Mouse (Mus musculus) frontal cortex, adult 2 months (tissue): Measurements from ENCODE around the gene Zfp248. TPM values are rescaled to one million over a fixed set of nuclear protein-coding genes. Genes with fewer than 3 reads are reported as not detected.

ENCODE experiments used
- DNase-seq, 2 experiments: peaks; one replicate each; pipeline ENCODE4 v3.0.0; 2022; ENCODE audit warnings: low spot score in 1 of 2; ENCODE audit errors: extremely low spot score in 1 of 2
- polyA plus RNA-seq: library from polyadenylated mRNA; depleted of rRNA; stranded (reverse); fragments of >200 nt; gene quantifications from 2 replicates; pipeline ENCODE4 v1.2.3, GENCODE M21; 2012; rRNA removed

The Zfp248 gene
- 7.7 and 8.7 TPM in 2 replicates for polyA plus RNA-seq

DNA sequence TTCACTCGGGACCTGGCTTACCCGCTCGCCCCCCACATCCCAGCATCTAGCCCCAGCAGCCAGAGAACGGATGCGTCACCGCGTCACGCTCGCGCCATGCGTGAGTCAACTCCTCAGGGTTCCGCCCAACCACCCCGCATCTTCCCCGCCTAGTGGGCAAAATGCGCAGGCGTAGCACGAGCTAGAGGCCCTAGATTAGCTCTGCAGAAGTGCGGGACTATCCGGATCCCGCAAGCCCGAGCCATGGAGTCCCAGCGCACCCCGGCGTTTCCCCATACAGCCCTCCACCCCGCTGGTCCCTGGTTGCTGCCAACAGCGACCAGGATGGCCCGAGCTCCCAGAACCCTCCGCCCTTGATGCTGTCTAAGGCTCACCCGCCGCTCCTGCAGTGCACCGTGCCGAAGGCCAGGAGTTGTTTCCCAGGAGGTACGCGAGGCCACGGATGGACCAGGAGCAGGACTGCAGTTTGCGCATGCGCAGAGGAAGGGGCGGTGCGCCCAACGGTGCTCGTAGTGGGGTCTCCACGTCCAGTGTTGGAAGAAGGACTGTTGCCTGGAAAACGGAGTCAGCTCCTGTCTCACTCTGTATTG lies at the start of gene Zfp248:
Gene Zfp248, minus strand, starts transcription at position 487 of the 590 bp plus-strand sequence.
- peak; percentile 93 to 96 for DNase-seq

- no peak for DNase-seq
These were observed 43.7 kb upstream of the Zfp248 start for GRCm38 (mm10) chr6:118499010-118499409.

GRCm38 (mm10) chr6:118482125-118482524 lies 26.8 kb upstream of the Zfp248 start:
- no peak for DNase-seq

DNA sequence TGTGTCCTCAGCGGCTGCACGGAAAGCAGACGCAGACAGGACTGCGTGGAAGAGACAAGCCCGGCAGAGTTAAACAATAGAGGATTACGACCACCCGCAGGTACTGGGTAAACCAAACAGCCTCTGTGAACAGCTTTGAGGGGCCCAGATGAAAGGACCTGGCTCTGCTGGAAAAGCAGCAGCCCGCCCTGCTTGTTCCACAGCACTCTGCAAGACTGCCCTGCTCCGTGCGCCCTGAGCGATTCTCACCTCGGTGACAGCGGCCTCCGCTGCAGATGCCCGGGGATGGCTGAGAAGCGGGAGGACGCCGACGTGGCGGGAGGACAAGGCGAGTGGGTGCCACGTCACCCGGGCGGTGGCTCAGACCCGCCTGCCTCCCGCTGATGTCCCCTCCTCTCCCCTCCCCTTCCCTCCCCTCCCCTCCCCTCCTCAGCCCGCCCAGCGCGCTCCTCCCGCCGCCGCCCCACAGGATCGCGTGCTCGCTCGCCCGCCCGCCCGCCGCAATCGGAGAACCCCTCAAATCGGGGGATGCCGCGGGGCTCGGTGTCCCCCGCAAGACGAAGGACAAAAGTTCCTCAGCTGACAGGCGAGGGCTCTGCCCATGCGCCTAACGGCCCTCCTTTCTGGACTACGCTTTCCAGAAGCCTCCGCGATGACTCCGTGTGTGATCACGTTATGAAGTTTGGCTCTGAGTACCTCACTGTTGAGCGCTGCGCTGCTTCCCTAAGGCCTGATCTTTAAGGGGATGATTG lies 23.8 kb upstream of the Zfp248 start, which contains the start of gene Zfp9:
Gene Zfp9, minus strand, starts transcription at position 364 of the 752 bp plus-strand sequence.
- DNase-seq = peak; percentile 78 to 83

DNA sequence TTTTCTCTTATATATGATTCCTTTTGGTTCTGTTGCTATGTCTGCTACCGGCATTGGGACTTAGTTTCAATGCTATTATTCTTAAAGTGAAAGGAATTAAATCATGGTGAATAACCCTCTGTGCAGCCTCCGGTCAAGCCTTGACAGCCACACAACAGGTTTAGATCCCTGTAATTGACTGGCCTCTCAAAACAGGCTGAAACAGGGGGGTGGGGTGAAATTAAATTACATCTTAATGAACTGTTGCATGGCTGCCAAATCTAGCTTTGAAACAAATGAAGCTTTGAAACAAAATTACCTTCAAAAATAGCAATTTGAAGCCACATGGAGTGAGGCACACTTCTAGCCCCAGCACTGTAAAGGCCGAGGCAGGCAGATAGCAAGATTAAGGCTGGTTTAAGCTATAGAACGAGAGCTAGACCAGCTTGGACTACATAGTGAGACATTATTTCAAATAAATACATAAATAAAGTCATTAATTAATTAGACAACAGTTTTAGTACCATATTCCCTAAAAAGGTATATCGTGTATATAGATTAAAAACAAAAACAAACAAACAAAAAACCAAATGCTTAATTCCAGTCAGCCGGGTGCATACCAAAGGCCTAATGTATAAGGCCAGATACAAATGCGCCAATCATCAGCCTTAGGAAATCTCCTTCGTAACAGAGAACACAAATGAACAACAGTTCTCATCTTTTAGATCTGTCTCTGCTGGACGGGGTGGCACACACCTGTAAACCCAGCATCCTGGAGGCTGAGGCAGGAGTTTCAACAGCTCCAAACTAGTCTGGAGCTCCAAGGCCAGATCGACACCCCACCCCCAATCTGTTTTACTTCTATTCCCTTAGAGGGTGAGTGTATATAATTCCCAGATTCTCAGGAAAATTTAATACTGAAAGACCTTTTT lies 22.8 kb upstream of the Zfp248 start:
- DNase-seq = no peak

- no peak for DNase-seq
These were observed 6.9 kb upstream of the Zfp248 start for GRCm38 (mm10) chr6:118462069-118462705.

- no peak for DNase-seq
These were observed 2.4 kb upstream of the Zfp248 start for GRCm38 (mm10) chr6:118457726-118458125.

GRCm38 (mm10) chr6:118454452-118454851 lies 876 bp downstream of the Zfp248 start:
- peak in 1 of 2 experiments; percentile 31 for DNase-seq

DNA sequence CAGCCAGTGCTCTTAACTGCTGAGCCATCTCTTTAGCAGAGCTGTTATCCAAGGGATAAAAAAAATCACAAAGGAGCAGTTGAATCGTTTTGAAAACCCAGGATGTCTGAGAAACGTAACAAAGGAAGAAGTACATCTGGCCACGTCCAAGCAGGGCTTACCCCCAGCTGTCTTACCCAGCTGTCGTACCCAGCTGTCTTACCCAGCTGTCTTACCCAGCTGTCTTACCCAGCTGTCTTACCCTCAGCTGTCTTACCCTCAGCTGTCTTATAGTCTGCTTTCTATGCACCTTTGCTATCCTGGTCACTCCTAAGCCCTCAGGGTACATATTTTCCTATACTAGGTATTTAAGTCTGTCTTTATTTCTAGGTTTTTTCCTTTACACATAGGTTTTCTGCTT lies 23.8 kb downstream of the Zfp248 start:
- DNase-seq = no peak

GRCm38 (mm10) chr6:118426666-118427065 lies 28.7 kb downstream of the Zfp248 start:
- no peak for DNase-seq

DNA sequence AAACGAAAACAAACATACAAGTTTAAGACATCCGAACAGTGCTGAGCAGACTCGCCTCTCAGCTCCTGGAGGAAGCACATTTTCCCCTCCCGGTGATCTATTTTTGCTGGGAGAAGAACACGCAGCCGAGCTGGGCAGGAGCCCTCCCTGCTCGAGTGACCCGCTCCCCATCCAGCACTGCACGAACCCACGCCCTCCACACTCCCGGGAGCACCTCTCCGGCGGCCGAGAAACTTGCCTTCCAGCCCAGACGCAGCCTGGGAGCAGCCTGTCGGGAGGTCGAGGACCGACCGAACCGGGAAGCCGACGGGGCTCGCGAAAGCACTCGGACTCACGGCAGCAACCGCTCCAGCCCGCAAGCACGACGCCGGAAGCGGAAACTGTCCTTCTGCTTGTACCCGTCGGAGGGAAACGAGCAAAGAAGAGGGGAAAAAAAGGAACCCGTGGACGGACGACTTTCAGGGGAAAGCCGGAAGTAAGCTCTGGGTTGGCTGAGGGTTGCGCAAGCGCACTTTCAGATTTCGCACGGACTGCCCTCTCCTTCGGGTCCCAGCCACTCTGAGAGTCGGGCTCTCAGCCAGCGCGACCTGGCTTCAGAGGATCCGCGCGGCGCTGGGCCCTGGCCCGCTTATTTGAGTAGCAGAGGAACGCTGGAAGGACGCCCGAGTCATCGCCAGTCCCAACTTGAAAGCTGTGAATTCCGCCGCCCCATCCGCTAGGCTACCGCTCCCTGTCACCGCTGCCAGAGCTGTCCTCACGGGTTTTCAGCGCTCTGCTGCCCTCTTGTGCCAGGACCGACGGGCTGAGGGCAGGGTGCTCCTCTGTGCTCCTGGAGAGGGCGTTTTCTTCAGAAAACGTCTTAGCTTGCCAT lies 36.0 kb downstream of the Zfp248 start, which contains the start of gene Bms1:
Gene Bms1, minus strand, starts transcription at position 425 of the 871 bp plus-strand sequence.
- DNase-seq = peak; percentile 88 to 98

- DNase-seq = no peak
These were observed 44.9 kb downstream of the Zfp248 start for GRCm38 (mm10) chr6:118410428-118410827.

DNA sequence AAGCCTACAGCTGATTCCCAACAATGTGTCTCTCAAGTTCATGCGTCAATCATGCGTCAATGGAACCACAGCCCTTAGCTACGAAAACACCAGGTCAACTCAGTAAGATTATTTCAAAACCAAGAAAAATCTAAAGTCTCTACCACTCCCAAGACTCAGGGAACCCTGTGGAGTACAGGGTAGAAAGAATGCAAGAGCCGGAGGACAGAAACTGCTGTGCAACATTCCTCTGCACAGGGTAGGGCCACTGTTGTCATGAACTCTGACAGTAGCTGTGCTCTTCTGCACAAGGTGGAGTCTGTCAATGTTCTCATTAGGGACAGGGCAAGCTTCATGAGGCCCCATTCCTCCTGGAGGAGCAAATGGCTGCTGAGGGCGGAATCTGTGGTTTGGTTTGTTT lies 46.8 kb downstream of the Zfp248 start:
- DNase-seq = no peak

DNA sequence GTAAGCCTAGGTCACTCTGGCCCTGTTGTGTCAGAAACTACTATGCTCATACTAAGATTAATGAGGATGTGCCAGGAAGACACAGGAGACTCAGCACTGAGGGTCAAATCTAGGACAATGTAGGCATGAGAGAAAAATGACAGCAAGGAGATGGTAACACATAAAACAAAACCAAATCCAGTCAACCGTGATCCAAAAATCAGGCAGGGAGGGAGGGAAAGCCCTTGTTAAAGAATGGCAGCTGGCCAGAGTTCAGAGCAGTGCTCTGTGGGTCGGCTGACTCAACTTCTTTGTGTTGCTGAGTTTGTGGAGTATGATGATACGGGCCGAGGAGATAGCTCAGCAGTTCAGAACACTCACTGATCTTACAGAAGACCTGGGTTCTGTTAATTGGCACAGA lies 48.9 kb downstream of the Zfp248 start:
- no peak for DNase-seq

- DNase-seq = no peak
These were observed 64.6 kb downstream of the Zfp248 start for GRCm38 (mm10) chr6:118390746-118391145.

GRCm38 (mm10) chr6:118385962-118386361 lies 69.4 kb downstream of the Zfp248 start:
- no peak for DNase-seq

DNA sequence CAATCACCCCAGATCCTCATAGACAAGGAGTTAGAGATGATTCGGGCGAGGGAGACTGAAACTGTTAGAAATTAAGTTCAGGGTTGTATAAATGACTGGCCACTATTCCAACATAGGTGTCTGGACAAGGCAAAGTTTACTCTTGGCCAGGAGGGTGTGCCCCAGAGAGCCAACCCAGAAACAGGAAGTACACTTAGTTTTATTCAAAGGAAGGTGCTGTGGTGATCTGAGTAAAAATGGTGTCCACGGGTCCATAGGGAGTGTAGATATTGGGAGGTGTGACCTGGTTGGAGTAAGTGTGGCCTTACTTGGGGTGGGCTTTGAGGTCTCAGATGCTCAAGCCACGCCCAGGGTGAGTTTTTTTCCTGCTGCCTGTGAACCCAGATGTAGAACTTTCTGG lies 74.1 kb downstream of the Zfp248 start:
- no peak for DNase-seq

DNA sequence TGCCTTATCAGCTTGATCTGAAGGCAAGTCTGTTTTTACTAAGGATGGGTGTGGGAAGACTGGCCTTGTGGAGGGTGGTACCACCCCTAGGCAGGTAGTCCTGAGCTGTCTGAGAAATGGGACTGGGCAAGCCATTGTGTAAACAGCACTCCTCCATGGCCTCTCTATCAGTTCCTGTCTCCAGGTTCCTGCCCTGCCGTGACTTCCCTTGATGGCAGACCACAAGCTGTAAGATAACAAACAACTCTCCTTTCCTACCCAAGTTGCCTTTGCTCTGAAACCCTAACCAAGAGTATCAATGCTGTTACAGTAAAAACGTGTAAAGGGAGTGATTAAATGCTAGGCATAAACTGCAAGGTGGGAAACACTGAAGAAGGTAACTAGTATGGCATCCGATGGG lies 74.7 kb downstream of the Zfp248 start:
- no peak for DNase-seq

DNA sequence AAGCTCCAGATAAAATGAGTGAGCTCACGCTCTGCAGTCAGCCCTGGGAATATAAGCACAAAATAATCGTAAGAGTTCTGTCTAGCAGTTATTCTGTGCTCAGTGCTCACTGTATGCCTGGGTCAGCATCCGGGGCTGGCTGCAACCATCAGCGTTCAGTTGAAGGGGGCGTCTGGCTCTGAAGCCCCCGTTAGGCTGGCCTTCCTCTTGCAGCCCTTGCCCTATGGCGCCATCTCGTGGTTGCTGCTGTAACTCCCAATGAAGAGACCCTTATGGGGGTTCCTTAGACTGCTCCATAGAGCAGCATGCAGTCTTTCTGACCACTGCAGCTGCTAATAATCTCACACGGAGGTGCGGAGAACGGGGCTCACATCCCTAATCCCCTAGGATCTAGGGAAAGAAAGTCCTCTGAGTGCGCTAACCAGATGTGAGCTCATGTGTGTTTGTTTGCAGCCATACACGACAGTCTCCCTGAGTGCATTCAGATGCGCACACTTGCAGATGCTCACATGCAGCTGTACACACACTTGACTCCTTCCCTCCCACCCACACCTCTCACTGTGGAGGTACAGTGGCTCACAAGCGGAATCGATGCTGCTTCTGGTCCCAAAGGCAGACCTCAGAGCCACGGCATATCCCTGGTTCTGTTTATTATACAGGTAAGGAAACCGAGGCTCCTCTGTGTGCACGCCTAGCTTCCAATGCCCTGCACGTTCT lies 75.7 kb downstream of the Zfp248 start:
- peak; percentile 26 to 85 for DNase-seq
